Mouse (Mus musculus) MEL (cell line): ENCODE measurements at regions not wholly inside any gene's neighbourhood (a gene's known extent, or its start where the extent isn't known, plus 50 kb on each side); places are given as distances from the start of the nearest gene placed in this dataset.

ENCODE experiments used
- DNase-seq: peaks from one replicate; pipeline ENCODE4 v3.0.0; 2011; ENCODE audit warnings: low read depth, low spot score
- H3K27ac ChIP-seq: 2 replicates; pipeline ENCODE4 v1.5.1; 2012; ENCODE audit warnings: low read depth, mild to moderate bottlenecking, control low read depth, low read length, moderate library complexity; ENCODE audit not compliant: control insufficient read depth
- H3K27me3 ChIP-seq, 2 experiments: fragments of 150-350 bp in 1 of 2; sonication (generic) in 1 of 2; 2 replicates each; pipeline ENCODE4 v1.6.1; 2012; ENCODE audit warnings: low read length in 2 of 2, mild to moderate bottlenecking in 2 of 2, improper control_type of control experiment in 1 of 2, moderate library complexity in 1 of 2; ENCODE audit not compliant: insufficient read depth in 2 of 2, control insufficient read depth in 1 of 2
- H3K36me3 ChIP-seq, 2 experiments: 2 replicates each; pipeline ENCODE4 v1.6.1; 2012 to 2014; ENCODE audit warnings: low read length in 2 of 2, improper control_type of control experiment in 1 of 2, inconsistent platforms in 1 of 2, mild to moderate bottlenecking in 1 of 2; ENCODE audit not compliant: insufficient read depth in 2 of 2, control insufficient read depth in 1 of 2
- H3K4me1 ChIP-seq, 2 experiments: fragments of 150-350 bp in 1 of 2; sonication (generic) in 1 of 2; 2 replicates each; pipeline ENCODE4 v1.6.1; 2012; ENCODE audit warnings: low read length in 2 of 2, improper control_type of control experiment in 1 of 2, mild to moderate bottlenecking in 1 of 2; ENCODE audit not compliant: insufficient read depth in 2 of 2, control insufficient read depth in 1 of 2
- H3K4me3 ChIP-seq, 2 experiments: fragments of 150-350 bp in 1 of 2; sonication (generic) in 1 of 2; 2 replicates each; pipeline ENCODE4 v1.5.1; 2012; ENCODE audit warnings: low read depth in 2 of 2, low read length in 2 of 2, mild to moderate bottlenecking in 2 of 2, moderate library complexity in 2 of 2, control low read depth in 1 of 2, improper control_type of control experiment in 1 of 2; ENCODE audit not compliant: control insufficient read depth in 1 of 2, insufficient read depth in 1 of 2
- H3K79me2 ChIP-seq: 2 replicates; pipeline ENCODE4 v1.6.1; 2012; ENCODE audit warnings: mild to moderate bottlenecking, low read length, moderate library complexity; ENCODE audit not compliant: control insufficient read depth, poor library complexity, insufficient read depth
- H3K9ac ChIP-seq: 2 replicates; pipeline ENCODE4 v1.6.1; 2012; ENCODE audit warnings: low read depth, mild to moderate bottlenecking, control low read depth, low read length, moderate library complexity; ENCODE audit not compliant: control insufficient read depth, poor library complexity, severe bottlenecking
- H3K9me3 ChIP-seq: fragments of 150-350 bp; sonication (generic); replicated peaks from 2 replicates; pipeline ENCODE4 v1.6.1; 2012; ENCODE audit warnings: mild to moderate bottlenecking, low read length, improper control_type of control experiment, moderate library complexity; ENCODE audit not compliant: insufficient read depth
- BHLHE40 ChIP-seq: IDR thresholded peaks from 2 replicates; pipeline ENCODE4 v1.6.1; 2012; ENCODE audit warnings: low read depth, mild to moderate bottlenecking, inconsistent platforms, low read length, improper control_type of control experiment, borderline replicate concordance
- CHD1 ChIP-seq: IDR thresholded peaks from 2 replicates; pipeline ENCODE4 v1.6.1; 2012; ENCODE audit warnings: low read depth, mild to moderate bottlenecking, inconsistent platforms, low read length, improper control_type of control experiment
- CHD2 ChIP-seq: IDR thresholded peaks from 2 replicates; pipeline ENCODE4 v1.6.1; 2011; ENCODE audit warnings: low read length, improper control_type of control experiment
- CTCF ChIP-seq, 3 experiments: IDR thresholded peaks in 2 of 3; conservative IDR thresholded peaks in 1 of 3; 2 replicates each; pipeline ENCODE4 v1.5.1; 2011 to 2012; ENCODE audit warnings: low read length in 3 of 3, low read depth in 2 of 3, mild to moderate bottlenecking in 2 of 3, improper control_type of control experiment in 1 of 3, inconsistent platforms in 1 of 3, mixed read lengths in 1 of 3, moderate library complexity in 1 of 3; ENCODE audit not compliant: control insufficient read depth in 1 of 3, insufficient read depth in 1 of 3, poor library complexity in 1 of 3, severe bottlenecking in 1 of 3
- E2F4 ChIP-seq: IDR thresholded peaks from 2 replicates; pipeline ENCODE4 v1.6.1; 2011; ENCODE audit warnings: low read depth, low read length, improper control_type of control experiment, borderline replicate concordance
- EP300 ChIP-seq, 2 experiments: IDR thresholded peaks; 2 replicates each; pipeline ENCODE4 v1.6.1; 2011; ENCODE audit warnings: improper control_type of control experiment in 2 of 2, low read length in 2 of 2, low read depth in 1 of 2, mild to moderate bottlenecking in 1 of 2
- ETS1 ChIP-seq: IDR thresholded peaks from 2 replicates; pipeline ENCODE4 v1.6.1; 2012; ENCODE audit warnings: low read depth, mild to moderate bottlenecking, inconsistent platforms, low read length, improper control_type of control experiment, moderate library complexity
- GABPA ChIP-seq: IDR thresholded peaks from 2 replicates; pipeline ENCODE4 v1.6.1; 2012; ENCODE audit warnings: low read depth, mild to moderate bottlenecking, inconsistent platforms, low read length, improper control_type of control experiment, moderate library complexity
- GATA1 ChIP-seq: IDR thresholded peaks from 2 replicates; pipeline ENCODE4 v1.6.1; 2011; ENCODE audit warnings: low read depth, low read length, improper control_type of control experiment
- KAT2A ChIP-seq: conservative IDR thresholded peaks from 2 replicates; pipeline ENCODE4 v1.6.1; 2012; ENCODE audit warnings: low read depth, low read length, improper control_type of control experiment, inconsistent platforms
- MAFK ChIP-seq: IDR thresholded peaks from 2 replicates; pipeline ENCODE4 v1.6.1; 2011; ENCODE audit warnings: low read depth, mild to moderate bottlenecking, low read length, improper control_type of control experiment, borderline replicate concordance
- MAX ChIP-seq: IDR thresholded peaks from 2 replicates; pipeline ENCODE4 v1.6.1; 2011; ENCODE audit warnings: low read length, improper control_type of control experiment
- MAZ ChIP-seq: IDR thresholded peaks from 2 replicates; pipeline ENCODE4 v1.6.1; 2012; ENCODE audit warnings: low read depth, mild to moderate bottlenecking, inconsistent platforms, low read length, improper control_type of control experiment
- MEF2A ChIP-seq: IDR thresholded peaks from 2 replicates; pipeline ENCODE4 v1.6.1; 2014; ENCODE audit warnings: low read depth, mild to moderate bottlenecking, inconsistent platforms, low read length, improper control_type of control experiment; ENCODE audit not compliant: poor library complexity, insufficient replicate concordance, severe bottlenecking; ENCODE audit errors: extremely low read depth
- MYC ChIP-seq: IDR thresholded peaks from 2 replicates; pipeline ENCODE4 v1.6.1; 2011; ENCODE audit warnings: low read depth, mild to moderate bottlenecking, low read length, improper control_type of control experiment, moderate library complexity
- NELFE ChIP-seq: IDR thresholded peaks from 2 replicates; pipeline ENCODE4 v1.6.1; 2011; ENCODE audit warnings: low read depth, low read length, improper control_type of control experiment
- NRF1 ChIP-seq: IDR thresholded peaks from 2 replicates; pipeline ENCODE4 v1.6.1; 2014; ENCODE audit warnings: low read depth, mild to moderate bottlenecking, inconsistent platforms, low read length, improper control_type of control experiment, moderate library complexity; ENCODE audit not compliant: poor library complexity, insufficient read depth, severe bottlenecking
- POLR2A ChIP-seq, 2 experiments: IDR thresholded peaks; 2 replicates each; pipeline ENCODE4 v1.6.1; 2011 to 2012; ENCODE audit warnings: low read length in 2 of 2, mild to moderate bottlenecking in 2 of 2, control low read depth in 1 of 2, improper control_type of control experiment in 1 of 2, low read depth in 1 of 2, moderate library complexity in 1 of 2; ENCODE audit not compliant: control insufficient read depth in 1 of 2, insufficient read depth in 1 of 2, poor library complexity in 1 of 2
- POLR2AphosphoS2 ChIP-seq: IDR thresholded peaks from 2 replicates; pipeline ENCODE4 v1.6.1; 2011; ENCODE audit warnings: low read length, improper control_type of control experiment
- RAD21 ChIP-seq: IDR thresholded peaks from 2 replicates; pipeline ENCODE4 v1.6.1; 2011; ENCODE audit warnings: mild to moderate bottlenecking, low read depth, low read length, improper control_type of control experiment
- RCOR1 ChIP-seq: IDR thresholded peaks from 2 replicates; pipeline ENCODE4 v1.6.1; 2012; ENCODE audit warnings: low read depth, mild to moderate bottlenecking, inconsistent platforms, low read length, improper control_type of control experiment
- SIN3A ChIP-seq: IDR thresholded peaks from 2 replicates; pipeline ENCODE4 v1.6.1; 2012; ENCODE audit warnings: low read length, improper control_type of control experiment, inconsistent platforms
- TAL1 ChIP-seq: IDR thresholded peaks from 2 replicates; pipeline ENCODE4 v1.6.1; 2012; ENCODE audit warnings: mild to moderate bottlenecking, inconsistent platforms, low read length, moderate library complexity, mixed read lengths
- TCF12 ChIP-seq: IDR thresholded peaks from 2 replicates; pipeline ENCODE4 v1.6.1; 2014; ENCODE audit warnings: low read depth, mild to moderate bottlenecking, inconsistent platforms, low read length, improper control_type of control experiment, moderate library complexity
- UBTF ChIP-seq: IDR thresholded peaks from 2 replicates; pipeline ENCODE4 v1.6.1; 2012; ENCODE audit warnings: low read depth, mild to moderate bottlenecking, inconsistent platforms, low read length, improper control_type of control experiment, moderate library complexity, borderline replicate concordance; ENCODE audit not compliant: insufficient read depth
- USF1 ChIP-seq: IDR thresholded peaks from 2 replicates; pipeline ENCODE4 v1.6.1; 2014; ENCODE audit warnings: low read depth, mild to moderate bottlenecking, inconsistent platforms, low read length, improper control_type of control experiment, moderate library complexity
- USF2 ChIP-seq, 2 experiments: IDR thresholded peaks; 2 replicates each; pipeline ENCODE4 v1.6.1; 2011 to 2012; ENCODE audit warnings: improper control_type of control experiment in 2 of 2, low read length in 2 of 2, borderline replicate concordance in 1 of 2, inconsistent platforms in 1 of 2, low read depth in 1 of 2, mild to moderate bottlenecking in 1 of 2; ENCODE audit not compliant: insufficient read depth in 1 of 2
- ZC3H11A ChIP-seq: IDR thresholded peaks from 2 replicates; pipeline ENCODE4 v1.6.1; 2012; ENCODE audit warnings: low read depth, mild to moderate bottlenecking, inconsistent platforms, low read length, improper control_type of control experiment
- ZKSCAN1 ChIP-seq: IDR thresholded peaks from 2 replicates; pipeline ENCODE4 v1.6.1; 2012; ENCODE audit warnings: low read depth, mild to moderate bottlenecking, inconsistent platforms, low read length, improper control_type of control experiment, moderate library complexity
- ZMIZ1 ChIP-seq: IDR thresholded peaks from 2 replicates; pipeline ENCODE4 v1.6.1; 2012; ENCODE audit warnings: low read depth, mild to moderate bottlenecking, inconsistent platforms, low read length, improper control_type of control experiment, moderate library complexity
- ZNF384 ChIP-seq: IDR thresholded peaks from 2 replicates; pipeline ENCODE4 v1.6.1; 2012; ENCODE audit warnings: low read depth, mild to moderate bottlenecking, inconsistent platforms, low read length, improper control_type of control experiment

- no peak for TF ChIP-seq MEF2A
- TF ChIP-seq POLR2A (IDR thresholded peaks at IDR 0.05; ENCODE audit: control insufficient read depth in 1 of 2, insufficient read depth in 1 of 2, low read depth in 1 of 2, low read length in 2 of 2, poor library complexity in 1 of 2): no peak; a peak in 1 of 4 replicates
- peak; percentile 35; the same call in 1 of the 2 replicates for TF ChIP-seq BHLHE40
- TF ChIP-seq E2F4: no peak
Observed at GRCm38 (mm10) chr19:32956143-32956915, 199.0 kb downstream of the Pten start (continued).

GRCm38 (mm10) chr19:32956916-32957558 is 199.7 kb downstream of the Pten start:
- Histone ChIP-seq H3K79me2 (no peaks in the 10 kb centered on the region), H3K4me1 (peaks cover 20 to 72% of the 10 kb centered on the region in 2 experiments), H3K27me3 (no peaks in the 10 kb centered on the region), H3K36me3 (peaks cover 0 to 43% of the 10 kb centered on the region in 2 experiments; a peak in 2 of 4 replicates), H3K27ac (peak overlapping the region; percentile 90), H3K9ac (peak overlapping the region; percentile 79), H3K4me3 (peak overlapping the region; percentile 81 to 85), H3K9me3 (no peaks in the 10 kb centered on the region)
- peak; percentile 89 for DNase-seq
- TF ChIP-seq UBTF (no peak), GABPA (no peak), EP300 (IDR thresholded peaks at IDR 0.05; ENCODE audit: low read depth in 1 of 2, low read length in 2 of 2) (peak; percentile 33 to 56; a peak in 2 of 4 replicates), MAZ (0 out of 2 replicates have a peak, but pooled peaks have one; percentile 40), ZKSCAN1 (no peak), MAFK (no peak), E2F4 (no peak), POLR2A (IDR thresholded peaks at IDR 0.05; ENCODE audit: control insufficient read depth in 1 of 2, insufficient read depth in 1 of 2, low read depth in 1 of 2, low read length in 2 of 2, poor library complexity in 1 of 2) (peak in 1 of 2 experiments; percentile 66; a peak in 2 of 4 replicates), TAL1 (no peak), CTCF (IDR thresholded peaks at IDR 0.05 in 2 of 3, conservative IDR thresholded peaks at IDR 0.05 in 1 of 3; ENCODE audit: control insufficient read depth in 1 of 3, insufficient read depth in 1 of 3, low read depth in 2 of 3, low read length in 3 of 3, poor library complexity in 1 of 3, severe bottlenecking in 1 of 3) (no peak), ZNF384 (no peak), ZC3H11A (no peak), MAX (no peak), GATA1 (no peak; the same call in 1 of the 2 replicates), USF2 (IDR thresholded peaks at IDR 0.05; ENCODE audit: borderline replicate concordance in 1 of 2, insufficient read depth in 1 of 2, low read depth in 1 of 2, low read length in 2 of 2) (no peak), USF1 (no peak), BHLHE40 (no peak), RCOR1 (no peak), ETS1 (no peak), RAD21 (no peak), NELFE (peak; percentile 70), NRF1 (no peak), ZMIZ1 (peak; percentile 48; the same call in 1 of the 2 replicates), MYC (no peak), CHD2 (no peak), POLR2AphosphoS2 (no peak), SIN3A (peak; percentile 69), CHD1 (no peak), TCF12 (peak; percentile 40; the same call in 1 of the 2 replicates), MEF2A (no peak), KAT2A (no peak)
